Mouse (Mus musculus): ENCODE data around the gene Chd4. TPM values are rescaled to one million over a fixed set of nuclear protein-coding genes. Genes with fewer than 3 reads are reported as not detected.

Chd4 gene
- total and polyA plus RNA-seq, 2 experiments from 2014 or later: 72.6 to 141 TPM

DNA sequence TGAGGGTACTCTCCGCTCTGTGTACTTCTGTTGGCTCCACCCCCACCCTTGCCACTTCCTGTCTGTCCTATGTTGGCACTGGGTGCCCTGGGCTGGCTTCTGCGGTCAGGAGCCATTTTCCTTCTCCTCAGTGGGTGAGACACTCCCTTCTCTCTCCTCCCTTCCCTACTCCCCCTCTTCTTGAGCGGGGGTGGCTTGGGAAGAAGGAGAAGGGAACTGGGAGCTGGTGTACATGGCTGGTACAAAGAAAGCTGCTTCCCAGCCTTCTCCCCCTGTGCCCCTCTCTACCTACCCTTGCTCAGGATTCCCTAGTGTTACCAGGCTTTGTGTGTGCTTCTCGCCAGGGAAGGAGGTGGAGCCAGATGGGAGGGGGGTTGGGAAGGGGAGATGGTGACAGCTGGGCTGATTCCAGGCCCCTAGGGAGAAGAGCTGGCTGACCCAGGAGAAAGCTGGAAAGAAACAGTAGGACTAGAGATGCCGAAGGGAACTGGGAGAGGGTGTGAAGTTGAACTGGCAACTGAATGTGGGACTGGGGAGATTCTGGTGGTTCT lies 3.7 kb downstream of the Chd4 start:
- peak overlapping the region; percentile 76 for H3K27ac ChIP-seq (ENCODE audit: low read depth, low read length)
- ATAC-seq: no peak
- whole genome bisulfite sequencing: 18% methylated on average over 5 of the region's 5 CpGs
- peaks cover 42% of the 10 kb centered on the region for H3K36me3 ChIP-seq (ENCODE audit: insufficient read depth)
- H3K4me2 ChIP-seq (ENCODE audit: low read depth): peak overlapping the region; percentile 85
- no peaks in the 10 kb centered on the region for H3K27me3 ChIP-seq (ENCODE audit: insufficient read depth, low read length)
- DNase-seq: peak; percentile 61
- H3K9ac ChIP-seq: peak overlapping the region; percentile 83
- peak overlapping the region; percentile 11; the same call in 1 of the 2 replicates for H3K4me3 ChIP-seq (ENCODE audit: low read depth, low read length)
- H3K9me3 ChIP-seq (ENCODE audit: low read length): no peaks in the 10 kb centered on the region
- H3K4me1 ChIP-seq (ENCODE audit: insufficient read depth): peaks cover 27% of the 10 kb centered on the region
- no peak for TF ChIP-seq CTCF (IDR thresholded peaks at IDR 0.05; ENCODE audit: low read depth)

GRCm38 (mm10) chr6:125101444-125101843 lies 5.7 kb downstream of the Chd4 start:
- Histone ChIP-seq H3K36me3 (ENCODE audit: insufficient read depth) (peaks cover 61% of the 10 kb centered on the region), H3K27ac (ENCODE audit: low read depth, low read length) (no peak overlapping the region), H3K4me3 (ENCODE audit: low read depth, low read length) (no peak overlapping the region), H3K9ac (no peak overlapping the region), H3K4me2 (ENCODE audit: low read depth) (no peak overlapping the region), H3K27me3 (ENCODE audit: insufficient read depth, low read length) (no peaks in the 10 kb centered on the region), H3K9me3 (ENCODE audit: low read length) (no peaks in the 10 kb centered on the region), H3K4me1 (ENCODE audit: insufficient read depth) (peaks cover 27% of the 10 kb centered on the region)
- no peak for TF ChIP-seq CTCF (IDR thresholded peaks at IDR 0.05; ENCODE audit: low read depth)
- no peak for DNase-seq
- no peak for ATAC-seq
- 82% methylated on average over 9 of the region's 9 CpGs for WGBS

- H3K27me3 ChIP-seq (ENCODE audit: insufficient read depth, low read length): no peaks in the 10 kb centered on the region
- WGBS: 92% methylated on average over 4 of the region's 4 CpGs
- peaks cover 10% of the 10 kb centered on the region; the same call in 1 of the 2 replicates for H3K4me1 ChIP-seq (ENCODE audit: insufficient read depth)
- no peak overlapping the region for H3K9ac ChIP-seq
- H3K27ac ChIP-seq (ENCODE audit: low read depth, low read length): no peak overlapping the region
- TF ChIP-seq CTCF (IDR thresholded peaks at IDR 0.05; ENCODE audit: low read depth): no peak
- no peak overlapping the region for H3K4me2 ChIP-seq (ENCODE audit: low read depth)
- H3K9me3 ChIP-seq (ENCODE audit: low read length): no peaks in the 10 kb centered on the region
- DNase-seq (no peak), ATAC-seq (no peak)
- H3K4me3 ChIP-seq (ENCODE audit: low read depth, low read length): no peak overlapping the region
- peaks cover 89% of the 10 kb centered on the region for H3K36me3 ChIP-seq (ENCODE audit: insufficient read depth)
Measured at GRCm38 (mm10) chr6:125104223-125104622, 8.4 kb downstream of the Chd4 start.

DNA sequence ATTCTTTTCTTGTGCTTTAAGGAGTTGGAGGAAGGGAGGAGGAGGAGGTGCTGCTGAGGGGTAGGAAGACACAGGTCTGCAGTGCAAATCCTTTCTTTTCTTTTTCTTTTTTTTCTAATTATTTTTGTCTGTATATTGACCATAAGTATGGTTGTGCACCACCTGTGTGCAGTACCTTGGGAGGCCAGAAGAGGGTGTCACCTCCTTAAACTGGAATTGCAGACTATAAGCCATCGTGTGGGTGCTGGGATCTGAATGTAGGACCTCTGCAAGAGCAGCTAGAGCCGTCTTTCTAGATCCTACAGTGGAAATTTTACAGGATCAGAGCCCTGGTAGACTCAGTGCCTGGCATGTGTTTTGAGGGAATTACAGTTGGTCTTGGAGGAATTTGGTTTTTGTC lies 11.9 kb downstream of the Chd4 start:
- H3K27me3 ChIP-seq (ENCODE audit: insufficient read depth, low read length): no peaks in the 10 kb centered on the region
- 91% methylated on average over 2 of the region's 2 CpGs for WGBS
- H3K4me2 ChIP-seq (ENCODE audit: low read depth): no peak overlapping the region
- H3K4me1 ChIP-seq (ENCODE audit: insufficient read depth): no peaks in the 10 kb centered on the region
- H3K36me3 ChIP-seq (ENCODE audit: insufficient read depth): peaks cover 97% of the 10 kb centered on the region
- TF ChIP-seq CTCF (IDR thresholded peaks at IDR 0.05; ENCODE audit: low read depth): peak; percentile 42
- no peak overlapping the region for H3K27ac ChIP-seq (ENCODE audit: low read depth, low read length)
- no peak overlapping the region for H3K4me3 ChIP-seq (ENCODE audit: low read depth, low read length)
- DNase-seq: no peak
- no peak overlapping the region for H3K9ac ChIP-seq
- ATAC-seq: no peak
- no peaks in the 10 kb centered on the region for H3K9me3 ChIP-seq (ENCODE audit: low read length)

DNA sequence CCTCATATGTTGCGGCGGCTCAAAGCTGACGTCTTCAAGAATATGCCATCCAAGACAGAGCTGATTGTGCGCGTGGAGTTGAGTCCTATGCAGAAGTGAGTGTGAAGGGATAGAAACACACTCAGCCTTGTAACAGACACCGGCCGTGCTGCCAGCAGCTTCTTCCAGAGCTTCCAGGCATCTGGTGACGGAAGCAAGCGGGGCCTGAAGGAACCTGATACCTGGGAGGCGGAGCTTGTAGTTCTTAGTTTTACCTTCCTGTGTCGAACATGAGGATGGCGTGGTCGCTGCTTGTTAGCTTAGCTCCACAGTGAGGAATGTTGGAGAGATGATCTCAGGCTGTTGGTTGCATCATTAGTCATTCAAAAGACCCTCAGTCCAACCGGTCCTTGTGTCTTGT lies 13.6 kb downstream of the Chd4 start:
- no peak for TF ChIP-seq CTCF (IDR thresholded peaks at IDR 0.05; ENCODE audit: low read depth)
- WGBS: 86% methylated on average over 14 of the region's 14 CpGs
- H3K4me3 ChIP-seq (ENCODE audit: low read depth, low read length): no peak overlapping the region
- no peak overlapping the region for H3K27ac ChIP-seq (ENCODE audit: low read depth, low read length)
- H3K27me3 ChIP-seq (ENCODE audit: insufficient read depth, low read length): no peaks in the 10 kb centered on the region
- no peak overlapping the region for H3K4me2 ChIP-seq (ENCODE audit: low read depth)
- ATAC-seq: no peak
- DNase-seq: no peak
- no peaks in the 10 kb centered on the region for H3K4me1 ChIP-seq (ENCODE audit: insufficient read depth)
- H3K9me3 ChIP-seq (ENCODE audit: low read length): no peaks in the 10 kb centered on the region
- no peak overlapping the region for H3K9ac ChIP-seq
- peaks cover 99% of the 10 kb centered on the region for H3K36me3 ChIP-seq (ENCODE audit: insufficient read depth)

DNA sequence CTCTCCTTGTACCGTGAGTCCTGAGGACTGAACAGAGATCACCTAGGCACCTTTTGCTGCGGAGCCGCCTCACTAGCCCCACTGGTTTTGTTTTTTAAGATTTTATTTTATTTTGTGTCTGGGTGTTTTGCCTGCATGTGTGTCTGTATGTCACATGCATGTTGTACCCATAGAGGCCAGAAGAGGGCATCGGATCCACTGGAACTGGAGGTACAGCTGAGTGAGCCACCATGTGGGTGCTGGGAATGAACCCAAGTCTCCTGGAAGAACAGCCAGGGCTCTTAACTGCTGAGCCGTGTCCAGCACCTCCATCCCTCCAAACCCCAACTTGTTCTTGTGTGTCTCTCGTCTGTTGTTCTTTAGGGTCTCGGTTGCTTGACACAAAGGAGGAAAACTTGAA lies 15.1 kb downstream of the Chd4 start:
- WGBS: 80% methylated on average over 7 of the region's 7 CpGs
- DNase-seq: peak; percentile 60
- H3K4me3 ChIP-seq (ENCODE audit: low read depth, low read length): no peak overlapping the region
- no peak overlapping the region for H3K27ac ChIP-seq (ENCODE audit: low read depth, low read length)
- peaks cover 92% of the 10 kb centered on the region for H3K36me3 ChIP-seq (ENCODE audit: insufficient read depth)
- H3K4me2 ChIP-seq (ENCODE audit: low read depth): no peak overlapping the region
- peak; percentile 65 for TF ChIP-seq CTCF (IDR thresholded peaks at IDR 0.05; ENCODE audit: low read depth)
- H3K9ac ChIP-seq: no peak overlapping the region
- H3K4me1 ChIP-seq (ENCODE audit: insufficient read depth): no peaks in the 10 kb centered on the region
- peak; percentile 68 for ATAC-seq
- H3K27me3 ChIP-seq (ENCODE audit: insufficient read depth, low read length): no peaks in the 10 kb centered on the region
- H3K9me3 ChIP-seq (ENCODE audit: low read length): no peaks in the 10 kb centered on the region

GRCm38 (mm10) chr6:125112553-125112952 lies 16.8 kb downstream of the Chd4 start:
- Histone ChIP-seq H3K4me3 (ENCODE audit: low read depth, low read length) (no peak overlapping the region), H3K4me2 (ENCODE audit: low read depth) (no peak overlapping the region), H3K27ac (ENCODE audit: low read depth, low read length) (no peak overlapping the region), H3K9me3 (ENCODE audit: low read length) (no peaks in the 10 kb centered on the region), H3K9ac (no peak overlapping the region), H3K27me3 (ENCODE audit: insufficient read depth, low read length) (no peaks in the 10 kb centered on the region), H3K4me1 (ENCODE audit: insufficient read depth) (no peaks in the 10 kb centered on the region), H3K36me3 (ENCODE audit: insufficient read depth) (peaks cover 90% of the 10 kb centered on the region)
- WGBS: 95% methylated on average over 11 of the region's 11 CpGs
- TF ChIP-seq CTCF (IDR thresholded peaks at IDR 0.05; ENCODE audit: low read depth): no peak
- DNase-seq: no peak
- no peak for ATAC-seq

All from forebrain, postnatal 0 days (tissue).